Mouse (Mus musculus): Measurements from ENCODE around the gene Nup62cl.

Nup62cl gene

GRCm38 (mm10) chrX:140062135-140062975, at the start of gene Nup62cl, which contains the start of gene Pih1h3b:
Gene Nup62cl, minus strand, starts transcription at chrX:140062712.
Gene Pih1h3b, plus strand, starts transcription at chrX:140062879.
- DNase-seq, result no peak

- DNase-seq, result no peak
These were observed 31.6 kb upstream of the Nup62cl start for GRCm38 (mm10) chrX:140094066-140094465.

GRCm38 (mm10) chrX:140082535-140082934, 20.0 kb upstream of the Nup62cl start:
- no peak for DNase-seq

GRCm38 (mm10) chrX:140060886-140061874, 1.3 kb downstream of the Nup62cl start:
- no peak for DNase-seq

GRCm38 (mm10) chrX:139998691-139999065, 63.8 kb downstream of the Nup62cl start:
- no peak for DNase-seq

GRCm38 (mm10) chrX:139997740-139998690, 64.5 kb downstream of the Nup62cl start, which contains the start of gene Rbm41:
Gene Rbm41, minus strand, starts transcription at chrX:139998595.
- DNase-seq, result peak; percentile 29

GRCm38 (mm10) chrX:139982115-139982514, 80.4 kb downstream of the Nup62cl start:
- no peak for DNase-seq

Measured in cerebellum, adult 8-10 months (tissue).